Mouse (Mus musculus) ES-E14 (cell line): Measurements from ENCODE around the gene Cyth3. TPM values are rescaled to one million over a fixed set of nuclear protein-coding genes. Genes with fewer than 3 reads are reported as not detected.

Source experiments
- DNase-seq: peaks from one replicate; pipeline ENCODE4 v3.0.0-alpha.2; 2013; ENCODE audit warnings: low read depth, low spot score
- H3K27ac ChIP-seq: 2 replicates; pipeline ENCODE4 v1.5.1; 2012; ENCODE audit warnings: low read depth, mild to moderate bottlenecking, low read length, moderate library complexity, mixed read lengths; ENCODE audit not compliant: poor library complexity, insufficient read depth, severe bottlenecking
- H3K36me3 ChIP-seq: 2 replicates; pipeline ENCODE4 v1.6.1; 2012; ENCODE audit warnings: mild to moderate bottlenecking, low read length, moderate library complexity, mixed read lengths; ENCODE audit not compliant: control insufficient read depth, poor library complexity, insufficient read depth, severe bottlenecking
- H3K4me1 ChIP-seq, 2 experiments: fragments of 150-350 bp in 1 of 2; sonication (generic) in 1 of 2; 2 replicates each; pipeline ENCODE4 v1.6.1; 2012; ENCODE audit warnings: low read length in 2 of 2, mild to moderate bottlenecking in 1 of 2, mixed read lengths in 1 of 2; ENCODE audit not compliant: control insufficient read depth in 2 of 2, insufficient read depth in 2 of 2, poor library complexity in 1 of 2
- H3K4me3 ChIP-seq, 2 experiments: fragments of 150-350 bp in 1 of 2; sonication (generic) in 1 of 2; 2 replicates each; pipeline ENCODE4 v1.5.1; 2012; ENCODE audit warnings: low read length in 2 of 2, low read depth in 1 of 2, mild to moderate bottlenecking in 1 of 2, mixed read lengths in 1 of 2; ENCODE audit not compliant: insufficient read depth in 1 of 2, poor library complexity in 1 of 2, severe bottlenecking in 1 of 2
- H3K9ac ChIP-seq: 2 replicates; pipeline ENCODE4 v1.6.1; 2012; ENCODE audit warnings: low read depth, mild to moderate bottlenecking, low read length, mixed read lengths; ENCODE audit not compliant: poor library complexity, insufficient read depth, severe bottlenecking
- H3K9me3 ChIP-seq: fragments of 150-350 bp; sonication (generic); 2 replicates; pipeline ENCODE4 v1.6.1; 2012; ENCODE audit warnings: low read depth, mild to moderate bottlenecking, low read length; ENCODE audit not compliant: control insufficient read depth, insufficient read depth
- CHD2 ChIP-seq: IDR thresholded peaks from 2 replicates; pipeline ENCODE4 v1.6.1; 2014; ENCODE audit warnings: mild to moderate bottlenecking, low read depth, low read length, inconsistent platforms
- HCFC1 ChIP-seq: IDR thresholded peaks from 2 replicates; pipeline ENCODE4 v1.6.1; 2012; ENCODE audit warnings: low read length, inconsistent platforms, borderline replicate concordance; ENCODE audit not compliant: insufficient read depth
- MAFK ChIP-seq: IDR thresholded peaks from 2 replicates; pipeline ENCODE4 v1.6.1; 2014; ENCODE audit warnings: mild to moderate bottlenecking, low read depth, low read length, inconsistent platforms; ENCODE audit not compliant: insufficient read depth
- ZC3H11A ChIP-seq: IDR thresholded peaks from 2 replicates; pipeline ENCODE4 v1.6.1; 2012; ENCODE audit warnings: low read depth, mild to moderate bottlenecking, inconsistent platforms, low read length, borderline replicate concordance
- ZNF384 ChIP-seq: IDR thresholded peaks from 2 replicates; pipeline ENCODE4 v1.6.1; 2012; ENCODE audit warnings: low read depth, low read length, inconsistent platforms
- in situ Hi-C, 2 experiments: fragments of 600-800 bp; cut with MboI; formaldehyde crosslinking; loops; one replicate each; pipeline ENCODE4 v1.15.1; 2025; ENCODE audit warnings: low sequenced_read_pairs in 2 of 2, inconsistent platforms in 1 of 2; ENCODE audit not compliant: unreplicated experiment in 2 of 2
- total RNA-seq: library from RNA; depleted of rRNA; stranded (reverse); fragments of 300-350 nt; gene quantifications from 2 replicates; pipeline ENCODE4 v1.2.3, GENCODE M21; 2012

The Cyth3 gene
- total RNA-seq, 1 experiment: 11.0 TPM

DNA sequence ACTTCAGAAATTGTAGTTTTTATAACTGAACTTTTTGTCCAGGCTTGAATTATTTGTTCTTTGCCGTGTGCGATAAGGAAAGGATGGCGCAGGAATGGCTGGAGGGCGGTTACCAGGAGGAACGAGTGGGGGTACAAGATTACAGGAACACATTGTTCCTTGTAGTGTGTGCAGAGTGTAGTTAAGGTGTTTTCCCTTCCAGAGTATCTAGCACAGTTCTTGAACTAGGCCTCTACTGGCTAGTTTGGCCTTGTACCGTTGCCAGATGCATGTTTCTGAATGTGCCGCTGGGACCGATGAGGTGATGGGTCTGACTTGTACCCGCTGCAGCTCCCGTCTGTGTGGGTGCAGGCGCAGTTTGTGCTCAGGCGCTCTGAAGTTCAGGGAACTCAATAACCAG is 3.2 kb downstream of the Cyth3 start:
- H3K4me3 ChIP-seq: peak overlapping the region; percentile 0 to 17; a peak in 1 of 4 replicates
- DNase-seq: no peak
- no peaks in the 10 kb centered on the region for H3K36me3 ChIP-seq
- H3K27ac ChIP-seq: no peak overlapping the region
- H3K4me1 ChIP-seq: 0 out of 4 replicates have a peak, but pooled peaks cover 0 to 3% of the 10 kb centered on the region in 2 experiments
- in situ Hi-C loops: no loop called here
- no peak for TF ChIP-seq ZNF384
- no peak for TF ChIP-seq HCFC1
- TF ChIP-seq MAFK: no peak
- no peak for TF ChIP-seq CHD2
- TF ChIP-seq ZC3H11A: no peak
- H3K9ac ChIP-seq: no peak overlapping the region
- no peaks in the 10 kb centered on the region for H3K9me3 ChIP-seq

DNA sequence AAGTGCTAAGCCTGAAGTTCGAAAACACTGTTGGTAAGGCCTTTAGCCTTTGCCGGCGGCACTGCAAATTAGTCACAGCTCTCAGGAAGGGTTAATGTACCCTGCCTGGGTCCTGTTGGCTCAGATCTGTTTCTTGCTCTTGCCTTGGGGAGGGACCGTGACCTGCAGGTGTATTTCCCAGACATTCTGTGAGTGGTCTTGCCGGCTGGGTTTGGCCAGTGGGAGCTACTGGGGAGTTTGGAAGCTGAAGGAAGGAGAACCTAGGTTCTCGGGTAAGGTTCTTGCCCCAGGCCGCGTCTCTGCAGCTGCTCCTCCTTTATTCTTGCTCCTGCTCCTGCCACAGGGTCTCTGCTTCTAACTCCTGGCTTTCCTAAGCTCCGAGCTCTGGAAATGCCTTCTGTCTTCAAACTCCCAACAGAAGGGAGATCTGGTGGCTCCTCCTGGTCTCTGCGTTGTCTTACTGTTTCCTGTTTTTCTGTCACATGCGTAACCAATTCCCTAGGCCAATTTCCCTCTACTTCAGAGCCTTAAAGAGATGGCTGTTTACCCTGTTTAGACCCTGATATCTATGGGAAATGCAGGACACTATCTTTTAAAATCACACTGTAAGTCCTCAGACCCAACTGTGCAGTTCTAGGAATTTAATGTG is 3.8 kb downstream of the Cyth3 start:
- in situ Hi-C loops: no loop called here
- no peak for DNase-seq
- peak overlapping the region; percentile 0 to 17; a peak in 1 of 4 replicates for H3K4me3 ChIP-seq
- TF ChIP-seq CHD2 (no peak), HCFC1 (no peak), ZC3H11A (no peak), MAFK (no peak), ZNF384 (no peak)
- no peak overlapping the region for H3K27ac ChIP-seq
- H3K4me1 ChIP-seq: 0 out of 4 replicates have a peak, but pooled peaks cover 0 to 3% of the 10 kb centered on the region in 2 experiments
- H3K9me3 ChIP-seq: no peaks in the 10 kb centered on the region
- H3K36me3 ChIP-seq: no peaks in the 10 kb centered on the region
- no peak overlapping the region for H3K9ac ChIP-seq

DNA sequence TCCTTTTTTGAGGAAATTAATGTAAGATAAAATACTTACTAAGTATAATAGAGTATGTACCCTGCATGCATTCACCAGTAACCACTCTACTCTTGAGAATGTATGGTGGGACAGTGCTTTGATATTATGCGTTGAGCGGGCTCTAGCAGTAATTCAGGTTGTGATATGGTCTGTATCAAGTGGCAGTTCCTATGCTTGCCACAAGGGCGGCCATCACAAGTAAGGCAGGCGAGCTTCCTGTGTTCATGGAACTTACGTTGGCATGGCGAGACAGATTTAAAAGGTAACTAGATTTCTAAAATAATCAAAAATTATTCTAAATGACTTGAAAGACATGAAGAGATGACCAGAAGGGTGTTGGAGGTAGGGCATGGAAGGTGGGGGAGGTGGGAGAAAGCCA is 5.3 kb downstream of the Cyth3 start:
- H3K9ac ChIP-seq: no peak overlapping the region
- H3K36me3 ChIP-seq: no peaks in the 10 kb centered on the region
- no peak overlapping the region for H3K27ac ChIP-seq
- in situ Hi-C loops: no loop called here
- no peaks in the 10 kb centered on the region for H3K9me3 ChIP-seq
- TF ChIP-seq HCFC1 (no peak), ZNF384 (no peak), CHD2 (no peak), ZC3H11A (no peak), MAFK (no peak)
- H3K4me3 ChIP-seq: no peak overlapping the region
- DNase-seq: no peak
- 0 out of 4 replicates have a peak, but pooled peaks cover 0 to 3% of the 10 kb centered on the region in 2 experiments for H3K4me1 ChIP-seq

DNA sequence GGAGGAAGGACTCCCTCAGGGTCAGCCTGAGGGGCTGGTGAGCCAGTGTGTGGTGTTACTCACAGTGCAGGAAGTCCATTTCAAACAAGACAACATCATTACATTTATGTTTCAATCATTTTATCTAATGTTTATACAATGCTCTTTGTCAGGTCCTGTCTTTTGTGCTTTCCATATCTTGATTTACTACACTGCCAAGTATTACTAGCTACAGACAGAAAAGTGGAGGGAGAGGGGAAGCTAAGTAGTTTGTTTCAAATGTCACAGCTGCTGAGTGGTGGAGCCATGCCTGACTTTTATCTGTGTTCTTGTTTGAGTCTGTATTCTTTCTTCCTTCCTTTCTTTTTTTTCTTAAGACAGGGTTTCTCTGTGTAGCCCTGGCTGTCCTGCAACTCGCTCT is 5.7 kb downstream of the Cyth3 start:
- in situ Hi-C loops: no loop called here
- no peak for TF ChIP-seq ZC3H11A

DNA sequence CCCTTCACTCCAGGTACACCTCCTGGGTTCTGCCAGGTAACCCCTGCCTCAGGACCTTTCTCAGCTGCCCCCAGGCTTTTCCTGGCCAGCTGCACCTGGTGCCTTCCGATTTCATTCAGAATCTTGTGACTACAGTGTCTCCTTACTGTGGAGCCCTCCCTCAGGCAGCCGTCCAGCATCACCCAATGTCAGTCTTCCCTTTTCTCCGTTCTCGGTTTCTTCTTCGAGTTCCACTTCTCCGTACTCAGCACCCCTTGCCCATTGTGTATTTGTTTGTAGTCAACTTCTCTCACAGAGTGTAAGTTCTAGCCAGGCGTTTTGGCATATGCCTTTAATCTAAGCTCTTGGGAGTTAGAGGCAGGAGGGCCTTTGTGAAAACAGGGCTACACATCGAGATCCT is 7.4 kb downstream of the Cyth3 start:
- Histone ChIP-seq H3K4me1 (peaks cover 0 to 5% of the 10 kb centered on the region in 2 experiments; a peak in 1 of 4 replicates), H3K36me3 (no peaks in the 10 kb centered on the region), H3K9ac (no peak overlapping the region), H3K27ac (no peak overlapping the region), H3K4me3 (no peak overlapping the region), H3K9me3 (no peaks in the 10 kb centered on the region)
- in situ Hi-C loops: no loop called here
- TF ChIP-seq ZNF384 (no peak), CHD2 (no peak), MAFK (no peak), HCFC1 (no peak), ZC3H11A (no peak)
- DNase-seq: no peak

More for the DNA sequence above, 5.7 kb downstream of the Cyth3 start:
- DNase-seq: no peak
- Histone ChIP-seq H3K9ac (no peak overlapping the region), H3K4me3 (no peak overlapping the region), H3K27ac (no peak overlapping the region), H3K36me3 (no peaks in the 10 kb centered on the region), H3K4me1 (0 out of 4 replicates have a peak, but pooled peaks cover 0 to 3% of the 10 kb centered on the region in 2 experiments), H3K9me3 (no peaks in the 10 kb centered on the region)
